Mouse (Mus musculus) lung, postnatal 0 days (tissue): ENCODE results near the gene Psmd13.

Experiments
- CTCF ChIP-seq: IDR thresholded peaks from 2 replicates; pipeline ENCODE4 v1.5.1; 2016; ENCODE audit warnings: antibody characterized with exemption, mild to moderate bottlenecking
- EP300 ChIP-seq: IDR thresholded peaks from 2 replicates; pipeline ENCODE4 v1.6.1; 2016; ENCODE audit warnings: antibody characterized with exemption, mild to moderate bottlenecking, control low read depth

- TF ChIP-seq CTCF (no peak), EP300 (no peak)
Measured at GRCm38 (mm10) chr7:140920418-140921029, 38.8 kb downstream of the Psmd13 start, which contains the start of gene Nlrp6.
